Mouse (Mus musculus): Measurements from ENCODE around the gene Cenpm. TPM values are rescaled to one million over a fixed set of nuclear protein-coding genes. Genes with fewer than 3 reads are reported as not detected.
A peak's percentile ranks its signal among the peaks of the same experiment; 100 is the strongest.

The Cenpm gene
- polyA plus RNA-seq, 1 experiment from 2014 or later: 73.0 TPM

DNA sequence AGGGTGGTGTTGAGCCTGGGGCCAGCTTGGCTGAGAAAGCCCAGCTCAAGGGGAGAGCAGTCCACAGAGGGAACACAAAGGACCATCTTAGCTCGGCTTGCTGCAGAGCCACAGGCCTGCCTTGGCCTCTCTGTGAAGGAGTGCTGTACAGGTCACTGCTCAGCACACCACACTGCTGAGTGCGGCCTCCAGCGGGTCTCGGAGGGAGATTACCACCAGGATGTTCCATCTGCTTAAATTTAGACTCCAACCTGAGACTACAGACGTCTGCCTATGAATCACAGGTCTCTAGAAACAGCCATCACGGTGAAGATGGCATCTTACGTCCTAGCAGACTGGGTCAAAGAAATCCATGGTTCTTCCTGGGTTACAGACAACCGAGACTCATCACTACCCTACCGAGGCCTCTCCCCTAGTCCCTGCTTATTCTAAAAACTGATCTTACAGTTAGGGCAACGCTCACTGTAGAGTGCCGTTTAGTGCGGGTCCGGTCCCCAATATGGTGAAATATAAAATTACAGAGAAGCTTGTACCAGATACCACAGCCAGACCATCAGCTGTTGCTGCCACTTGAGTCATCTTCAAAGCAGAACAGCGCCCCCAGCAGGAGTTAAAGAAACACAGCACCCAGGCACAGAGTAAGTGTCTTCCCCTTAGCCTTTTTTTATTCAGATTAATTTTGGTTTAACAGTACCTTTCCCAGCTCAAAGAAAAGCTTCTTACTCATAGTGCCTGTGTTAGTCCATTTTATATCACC, 23.3 kb downstream of the Cenpm start:
- no peaks in the 10 kb centered on the region for H3K36me3 ChIP-seq (ENCODE audit: control insufficient read depth, insufficient read depth, low read length)
- no peak overlapping the region for H3K4me2 ChIP-seq (ENCODE audit: low read length)
- 72% methylated on average over 14 of the region's 14 CpGs for WGBS
- ATAC-seq (ENCODE audit: insufficient number of reproducible peaks, insufficient read depth, low FRiP score, low read depth): no peak
- peaks cover 9 to 26% of the 10 kb centered on the region in 2 experiments; a peak in 3 of 4 replicates for H3K4me1 ChIP-seq (ENCODE audit: control insufficient read depth in 2 of 2, insufficient read depth in 2 of 2, low read length in 2 of 2)
- H3K4me3 ChIP-seq (ENCODE audit: control insufficient read depth in 1 of 2, insufficient read depth in 1 of 2, low read depth in 1 of 2, low read length in 2 of 2): no peak overlapping the region
- no peaks in the 10 kb centered on the region for H3K9me3 ChIP-seq (ENCODE audit: control insufficient read depth, low read length)
- H3K27ac ChIP-seq (replicated peaks in 1 of 2; ENCODE audit: control insufficient read depth in 1 of 2, insufficient read depth in 1 of 2, low read depth in 2 of 2, low read length in 2 of 2): no peak overlapping the region
- no peak overlapping the region for H3K9ac ChIP-seq (ENCODE audit: low read length)
- peaks cover 81% of the 10 kb centered on the region for H3K27me3 ChIP-seq (ENCODE audit: control insufficient read depth, insufficient read depth, low read length)

DNA sequence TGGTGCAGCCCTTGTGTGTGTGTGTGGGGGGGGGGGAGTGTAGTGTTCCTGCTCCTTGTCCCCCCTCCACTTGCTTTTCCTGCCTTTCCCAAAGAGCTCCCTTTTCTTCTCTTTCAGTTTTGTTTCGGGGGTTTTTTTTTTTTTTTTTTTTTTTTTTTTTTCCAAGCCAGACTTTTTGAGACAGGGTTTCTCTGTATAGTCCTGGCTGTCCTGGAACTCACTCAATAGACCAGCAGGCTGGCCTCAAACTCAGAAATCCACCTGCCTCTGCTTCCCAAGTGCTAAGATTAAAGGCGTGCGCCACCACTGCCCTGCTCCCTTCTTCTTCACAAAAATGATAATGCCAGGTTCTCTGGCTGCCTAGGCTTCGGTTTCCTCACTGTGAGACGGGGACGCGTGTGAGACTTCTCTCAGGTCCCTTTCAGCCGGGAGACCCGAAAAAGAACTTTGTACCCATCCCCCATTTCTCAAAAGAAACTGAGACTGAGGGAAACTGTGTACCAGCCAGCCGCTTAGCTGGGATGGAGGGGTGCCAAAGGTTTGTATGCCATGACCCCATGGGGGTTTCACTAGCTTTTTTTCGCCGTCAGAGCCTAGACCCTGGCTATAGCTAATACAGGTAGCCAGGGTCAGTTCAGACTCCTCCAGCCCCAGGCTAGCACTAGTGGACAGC, 24.4 kb downstream of the Cenpm start:
- H3K4me3 ChIP-seq (ENCODE audit: control insufficient read depth in 1 of 2, insufficient read depth in 1 of 2, low read depth in 1 of 2, low read length in 2 of 2): no peak overlapping the region
- no peak overlapping the region for H3K4me2 ChIP-seq (ENCODE audit: low read length)
- WGBS: 68% methylated on average over 12 of the region's 12 CpGs
- H3K9ac ChIP-seq (ENCODE audit: low read length): no peak overlapping the region
- no peaks in the 10 kb centered on the region for H3K36me3 ChIP-seq (ENCODE audit: control insufficient read depth, insufficient read depth, low read length)
- no peak overlapping the region for H3K27ac ChIP-seq (replicated peaks in 1 of 2; ENCODE audit: control insufficient read depth in 1 of 2, insufficient read depth in 1 of 2, low read depth in 2 of 2, low read length in 2 of 2)
- peaks cover 81% of the 10 kb centered on the region for H3K27me3 ChIP-seq (ENCODE audit: control insufficient read depth, insufficient read depth, low read length)
- no peak for ATAC-seq (ENCODE audit: insufficient number of reproducible peaks, insufficient read depth, low FRiP score, low read depth)
- no peaks in the 10 kb centered on the region for H3K9me3 ChIP-seq (ENCODE audit: control insufficient read depth, low read length)
- H3K4me1 ChIP-seq (ENCODE audit: control insufficient read depth in 2 of 2, insufficient read depth in 2 of 2, low read length in 2 of 2): peaks cover 18 to 32% of the 10 kb centered on the region in 2 experiments

DNA sequence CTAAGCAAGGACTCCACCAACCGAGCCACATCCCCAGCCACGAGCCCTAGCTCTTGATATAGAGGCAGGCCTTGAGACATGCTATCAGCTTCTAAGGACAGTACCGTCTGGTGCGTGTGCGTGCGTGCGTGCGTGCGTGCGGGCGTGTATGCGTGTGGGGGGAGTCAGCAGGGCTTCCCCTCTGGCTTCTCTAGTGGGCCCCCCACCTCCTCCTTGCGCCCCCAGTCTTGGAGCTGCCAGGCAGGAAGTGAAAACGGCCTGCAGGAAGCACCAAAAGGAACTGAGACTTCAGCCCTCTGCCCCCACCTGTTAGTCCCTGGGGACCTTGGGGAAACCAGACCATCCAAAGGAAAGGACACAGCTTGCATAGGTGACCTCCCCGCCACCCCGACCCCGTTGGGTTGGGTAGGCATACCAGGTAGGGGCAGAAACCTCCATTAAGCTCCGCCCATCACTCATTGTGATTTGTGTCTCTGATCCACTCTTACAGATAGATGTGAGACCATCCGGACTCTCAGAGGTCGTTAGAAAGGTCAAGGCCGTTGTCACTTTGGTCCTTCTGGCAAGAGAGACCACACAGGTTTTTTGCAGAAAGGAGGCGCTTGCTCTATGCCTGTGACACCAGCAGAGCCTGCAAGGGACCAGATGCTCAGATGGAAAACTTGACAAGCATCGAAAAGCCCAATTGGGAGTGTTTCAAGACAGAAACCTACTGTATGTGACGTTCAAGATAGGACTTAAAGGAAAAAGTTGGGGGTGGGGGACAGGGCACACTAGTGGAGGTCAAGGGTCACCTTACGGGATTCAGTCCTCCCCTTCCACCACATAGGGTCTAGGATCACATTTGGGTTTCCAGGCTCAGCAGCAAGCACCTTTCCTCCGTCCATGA, 25.5 kb downstream of the Cenpm start:
- Histone ChIP-seq H3K9ac (ENCODE audit: low read length) (no peak overlapping the region), H3K4me1 (ENCODE audit: control insufficient read depth in 2 of 2, insufficient read depth in 2 of 2, low read length in 2 of 2) (peaks cover 17 to 27% of the 10 kb centered on the region in 2 experiments), H3K4me2 (ENCODE audit: low read length) (no peak overlapping the region), H3K9me3 (ENCODE audit: control insufficient read depth, low read length) (no peaks in the 10 kb centered on the region), H3K4me3 (ENCODE audit: control insufficient read depth in 1 of 2, insufficient read depth in 1 of 2, low read depth in 1 of 2, low read length in 2 of 2) (no peak overlapping the region), H3K27me3 (ENCODE audit: control insufficient read depth, insufficient read depth, low read length) (peaks cover 79% of the 10 kb centered on the region), H3K36me3 (ENCODE audit: control insufficient read depth, insufficient read depth, low read length) (no peaks in the 10 kb centered on the region), H3K27ac (replicated peaks in 1 of 2; ENCODE audit: control insufficient read depth in 1 of 2, insufficient read depth in 1 of 2, low read depth in 2 of 2, low read length in 2 of 2) (no peak overlapping the region)
- no peak for ATAC-seq (ENCODE audit: insufficient number of reproducible peaks, insufficient read depth, low FRiP score, low read depth)
- WGBS: 74% methylated on average over 26 of the region's 26 CpGs

DNA sequence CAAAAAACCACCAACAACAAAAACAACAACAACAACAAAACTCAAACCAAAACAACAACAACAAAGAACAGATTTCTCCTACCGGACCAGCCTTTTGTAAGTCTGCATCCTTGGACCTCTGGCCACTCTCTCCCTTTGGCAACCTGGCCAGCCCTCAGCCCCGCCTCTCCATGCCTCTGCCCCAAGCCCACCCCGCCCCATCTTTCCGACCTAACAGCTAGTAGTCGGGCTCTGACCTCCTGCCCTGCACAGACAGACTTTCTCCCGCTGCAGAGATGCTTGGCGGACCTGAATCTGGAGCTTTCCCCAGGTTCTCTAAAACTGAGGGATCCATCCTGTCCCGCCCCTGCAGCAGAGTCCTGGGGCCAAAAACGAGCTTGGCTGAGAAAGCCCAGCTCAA, 26.6 kb downstream of the Cenpm start:
- Histone ChIP-seq H3K36me3 (ENCODE audit: control insufficient read depth, insufficient read depth, low read length) (no peaks in the 10 kb centered on the region), H3K27me3 (ENCODE audit: control insufficient read depth, insufficient read depth, low read length) (peaks cover 81% of the 10 kb centered on the region), H3K4me2 (ENCODE audit: low read length) (no peak overlapping the region), H3K4me3 (ENCODE audit: control insufficient read depth in 1 of 2, insufficient read depth in 1 of 2, low read depth in 1 of 2, low read length in 2 of 2) (no peak overlapping the region), H3K27ac (replicated peaks in 1 of 2; ENCODE audit: control insufficient read depth in 1 of 2, insufficient read depth in 1 of 2, low read depth in 2 of 2, low read length in 2 of 2) (no peak overlapping the region), H3K9ac (ENCODE audit: low read length) (no peak overlapping the region), H3K9me3 (ENCODE audit: control insufficient read depth, low read length) (no peaks in the 10 kb centered on the region), H3K4me1 (ENCODE audit: control insufficient read depth in 2 of 2, insufficient read depth in 2 of 2, low read length in 2 of 2) (peaks cover 14 to 17% of the 10 kb centered on the region in 2 experiments)
- WGBS: 47% methylated on average over 9 of the region's 9 CpGs
- ATAC-seq (ENCODE audit: insufficient number of reproducible peaks, insufficient read depth, low FRiP score, low read depth): no peak

DNA sequence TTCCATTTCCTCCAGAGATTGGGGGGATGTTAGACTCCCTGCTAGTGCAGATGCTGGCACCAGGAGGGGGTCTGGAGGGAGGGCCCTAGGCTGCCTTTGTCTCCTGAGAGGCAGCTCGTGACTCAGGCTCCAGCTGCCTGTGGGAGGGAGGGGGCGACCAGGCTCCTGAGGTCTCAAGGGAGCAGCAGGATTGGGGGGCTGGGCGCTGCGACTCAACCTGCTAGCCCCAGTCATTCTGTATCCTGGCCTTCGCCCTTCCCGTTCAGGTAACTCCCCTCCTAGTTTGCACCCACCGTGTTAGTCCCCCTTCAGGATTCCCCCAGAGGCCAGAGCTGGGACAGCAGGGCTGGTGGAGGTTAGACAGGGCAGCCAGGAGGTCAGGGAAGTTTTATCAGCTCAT, 27.5 kb downstream of the Cenpm start:
- H3K36me3 ChIP-seq (ENCODE audit: control insufficient read depth, insufficient read depth, low read length): no peaks in the 10 kb centered on the region
- H3K4me2 ChIP-seq (ENCODE audit: low read length): no peak overlapping the region
- H3K9me3 ChIP-seq (ENCODE audit: control insufficient read depth, low read length): no peaks in the 10 kb centered on the region
- H3K27ac ChIP-seq (replicated peaks in 1 of 2; ENCODE audit: control insufficient read depth in 1 of 2, insufficient read depth in 1 of 2, low read depth in 2 of 2, low read length in 2 of 2): no peak overlapping the region
- H3K4me1 ChIP-seq (ENCODE audit: control insufficient read depth in 2 of 2, insufficient read depth in 2 of 2, low read length in 2 of 2): peaks cover 14 to 22% of the 10 kb centered on the region in 2 experiments
- WGBS: 26% methylated on average over 7 of the region's 7 CpGs
- no peak overlapping the region for H3K4me3 ChIP-seq (ENCODE audit: control insufficient read depth in 1 of 2, insufficient read depth in 1 of 2, low read depth in 1 of 2, low read length in 2 of 2)
- no peak overlapping the region for H3K9ac ChIP-seq (ENCODE audit: low read length)
- no peak for ATAC-seq (ENCODE audit: insufficient number of reproducible peaks, insufficient read depth, low FRiP score, low read depth)
- H3K27me3 ChIP-seq (ENCODE audit: control insufficient read depth, insufficient read depth, low read length): peaks cover 81% of the 10 kb centered on the region

DNA sequence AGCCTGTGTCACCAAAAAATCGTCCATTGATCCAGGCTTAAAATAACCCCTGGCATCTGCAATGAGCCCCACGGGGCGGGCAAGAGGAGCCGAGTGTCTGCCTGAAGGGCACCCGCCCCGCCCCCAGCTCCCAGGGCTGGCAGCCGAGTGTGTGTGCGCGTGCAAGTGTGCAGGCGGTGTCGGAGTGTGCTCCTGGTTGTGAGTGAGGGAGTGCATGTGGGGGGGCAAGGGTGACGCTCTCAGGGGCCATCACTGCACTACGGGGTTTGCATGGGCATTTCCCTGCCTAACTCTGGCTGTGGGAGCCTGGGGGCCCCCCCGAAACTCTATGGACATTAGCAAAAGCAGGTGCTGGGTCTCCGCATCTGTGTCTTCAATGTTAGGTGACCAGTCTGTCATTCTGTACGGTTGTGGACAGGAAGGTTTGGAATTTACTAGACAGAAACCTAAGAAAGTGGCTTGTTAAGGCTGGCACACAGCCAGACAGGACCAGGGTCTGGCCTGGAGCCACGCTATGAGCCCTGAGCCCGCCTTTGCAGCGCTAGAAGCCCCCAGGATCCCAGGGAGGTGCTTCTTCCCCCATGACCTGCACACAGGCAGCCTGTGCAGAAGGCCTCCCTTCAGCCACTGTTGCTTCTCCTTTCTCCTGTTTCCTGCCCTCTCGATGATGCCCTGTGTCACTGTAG, 28.3 kb downstream of the Cenpm start:
- H3K4me1 ChIP-seq (ENCODE audit: control insufficient read depth in 2 of 2, insufficient read depth in 2 of 2, low read length in 2 of 2): peaks cover 14 to 29% of the 10 kb centered on the region in 2 experiments
- ATAC-seq (ENCODE audit: insufficient number of reproducible peaks, insufficient read depth, low FRiP score, low read depth): no peak
- H3K4me3 ChIP-seq (ENCODE audit: control insufficient read depth in 1 of 2, insufficient read depth in 1 of 2, low read depth in 1 of 2, low read length in 2 of 2): no peak overlapping the region
- H3K27ac ChIP-seq (replicated peaks in 1 of 2; ENCODE audit: control insufficient read depth in 1 of 2, insufficient read depth in 1 of 2, low read depth in 2 of 2, low read length in 2 of 2): no peak overlapping the region
- H3K9ac ChIP-seq (ENCODE audit: low read length): no peak overlapping the region
- peaks cover 83% of the 10 kb centered on the region for H3K27me3 ChIP-seq (ENCODE audit: control insufficient read depth, insufficient read depth, low read length)
- H3K9me3 ChIP-seq (ENCODE audit: control insufficient read depth, low read length): no peaks in the 10 kb centered on the region
- 38% methylated on average over 20 of the region's 20 CpGs for WGBS
- no peaks in the 10 kb centered on the region for H3K36me3 ChIP-seq (ENCODE audit: control insufficient read depth, insufficient read depth, low read length)
- peak overlapping the region; percentile 25; the same call in 1 of the 2 replicates for H3K4me2 ChIP-seq (ENCODE audit: low read length)
